Mouse (Mus musculus): Measurements from ENCODE around the gene Shank1.

DNA sequence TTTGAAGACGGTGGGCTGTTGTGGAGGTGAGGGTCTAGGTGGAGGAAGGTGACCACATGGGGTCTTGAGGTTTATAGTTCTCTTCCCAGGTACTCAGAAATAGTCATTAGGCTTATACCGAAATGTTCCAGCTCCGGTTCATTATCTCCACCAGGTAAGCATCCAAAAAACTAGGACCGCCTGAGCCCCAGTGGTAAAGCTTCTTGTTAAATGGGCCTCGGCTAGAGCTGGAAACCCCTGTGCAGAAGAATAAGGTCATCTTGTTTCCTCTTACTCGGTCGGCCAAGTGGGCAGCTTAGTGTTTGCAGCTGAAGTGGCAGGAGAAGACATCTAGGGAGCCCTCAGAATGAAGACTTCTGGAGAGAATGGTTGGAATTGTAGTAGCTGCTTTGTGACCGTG, 62.6 kb downstream of the Shank1 start:
- TF ChIP-seq CTCF (IDR thresholded peaks at IDR 0.05; ENCODE audit: control insufficient read depth, insufficient read depth, insufficient replicate concordance, low read depth, low read length) (no peak), POLR2A (IDR thresholded peaks at IDR 0.05; ENCODE audit: control insufficient read depth, low read depth, low read length) (no peak)

Measured in testis, adult 2 months (tissue).